Mouse (Mus musculus) v-Abl transformed pro-B cells (cell line): Measurements from ENCODE around the gene Tmx1.

Experiments used
- in situ Hi-C, 2 experiments: fragments of 400-800 bp; cut with MboI; formaldehyde crosslinking; loops; one replicate each; pipeline ENCODE4 v1.15.1; 2025; ENCODE audit not compliant: unreplicated experiment in 2 of 2

Tmx1 gene

GRCm38 (mm10) chr12:70452726-70453645 lies at the start of gene Tmx1:
Gene Tmx1, plus strand, starts transcription at chr12:70453095.
- in situ Hi-C loops, result loop anchor here (10.0 to 25.0 kb wide), 5 partner anchors 609 to 1316 kb away; no protein-coding TSS in a partner anchor

- in situ Hi-C loops, result no loop called here
Observed at GRCm38 (mm10) chr12:70404327-70404726, 48.6 kb upstream of the Tmx1 start.

- in situ Hi-C loops, result no loop called here
Observed at GRCm38 (mm10) chr12:70408396-70408795, 44.5 kb upstream of the Tmx1 start.

GRCm38 (mm10) chr12:70409600-70409999 lies 43.3 kb upstream of the Tmx1 start:
- in situ Hi-C loops, result no loop called here

GRCm38 (mm10) chr12:70420216-70420615 lies 32.7 kb upstream of the Tmx1 start:
- in situ Hi-C loops, result loop anchor here in 1 of 2 experiments (10.0 kb wide), 2 partner anchors 495 to 685 kb away; no protein-coding TSS in a partner anchor

GRCm38 (mm10) chr12:70421028-70421427 lies 31.9 kb upstream of the Tmx1 start:
- in situ Hi-C loops, result loop anchor here in 1 of 2 experiments (10.0 kb wide), 2 partner anchors 496 to 686 kb away; no protein-coding TSS in a partner anchor

- in situ Hi-C loops, result loop anchor here in 1 of 2 experiments (10.0 kb wide), 2 partner anchors 498 to 688 kb away; no protein-coding TSS in a partner anchor
Observed at GRCm38 (mm10) chr12:70422322-70423118, 30.4 kb upstream of the Tmx1 start.

- in situ Hi-C loops, result loop anchor here (5.0 to 25.0 kb wide), 5 partner anchors 196 to 693 kb away; partner anchors contain the start of gene Pygl (in 1 of the 2)
Observed at GRCm38 (mm10) chr12:70427885-70428284, 25.0 kb upstream of the Tmx1 start.

GRCm38 (mm10) chr12:70429637-70430036 lies 23.3 kb upstream of the Tmx1 start:
- in situ Hi-C loops, result loop anchor here (5.0 to 25.0 kb wide), 6 partner anchors 197 to 695 kb away; partner anchors contain the start of gene Pygl (in 1 of the 2)

GRCm38 (mm10) chr12:70430307-70430950 lies 22.5 kb upstream of the Tmx1 start:
- in situ Hi-C loops, result loop anchor here (5.0 to 25.0 kb wide), 3 partner anchors 363 to 668 kb away; no protein-coding TSS in a partner anchor

GRCm38 (mm10) chr12:70431428-70431827 lies 21.5 kb upstream of the Tmx1 start:
- in situ Hi-C loops, result loop anchor here (5.0 to 25.0 kb wide), 3 partner anchors 364 to 669 kb away; no protein-coding TSS in a partner anchor

GRCm38 (mm10) chr12:70449961-70450360 lies 2.9 kb upstream of the Tmx1 start:
- in situ Hi-C loops, result loop anchor here (10.0 to 25.0 kb wide), 7 partner anchors 513 to 1313 kb away; no protein-coding TSS in a partner anchor

GRCm38 (mm10) chr12:70451533-70451932 lies 1.4 kb upstream of the Tmx1 start:
- in situ Hi-C loops, result loop anchor here (10.0 to 25.0 kb wide), 5 partner anchors 611 to 1314 kb away; no protein-coding TSS in a partner anchor

- in situ Hi-C loops, result loop anchor here (10.0 to 25.0 kb wide), 5 partner anchors 610 to 1315 kb away; no protein-coding TSS in a partner anchor
Observed at GRCm38 (mm10) chr12:70452143-70452542, 752 bp upstream of the Tmx1 start.

- in situ Hi-C loops, result loop anchor here (10.0 to 25.0 kb wide), 5 partner anchors 607 to 1318 kb away; no protein-coding TSS in a partner anchor
Observed at GRCm38 (mm10) chr12:70455226-70455625, 2.3 kb downstream of the Tmx1 start.

- in situ Hi-C loops, result loop anchor here (10.0 to 25.0 kb wide), 5 partner anchors 603 to 1322 kb away; no protein-coding TSS in a partner anchor
Observed at GRCm38 (mm10) chr12:70459546-70459945, 6.7 kb downstream of the Tmx1 start.

- in situ Hi-C loops, result loop anchor here (25.0 kb wide), 4 partner anchors 598 to 1327 kb away; no protein-coding TSS in a partner anchor
Observed at GRCm38 (mm10) chr12:70464016-70464415, 11.1 kb downstream of the Tmx1 start.

GRCm38 (mm10) chr12:70475336-70475735 lies 22.4 kb downstream of the Tmx1 start:
- in situ Hi-C loops, result no loop called here

GRCm38 (mm10) chr12:70476884-70477576 lies 24.1 kb downstream of the Tmx1 start:
- in situ Hi-C loops, result no loop called here
